Mouse (Mus musculus) CD8-positive naive resting alpha-beta T cell, adult 2 months (primary cell): ENCODE measurements around the gene Astn1.

ENCODE experiments used
- DNase-seq, 2 experiments: peaks; one replicate each; pipeline ENCODE4 v3.0.0; 2022; ENCODE audit warnings: low read depth in 2 of 2, low spot score in 2 of 2

Gene Astn1

DNA sequence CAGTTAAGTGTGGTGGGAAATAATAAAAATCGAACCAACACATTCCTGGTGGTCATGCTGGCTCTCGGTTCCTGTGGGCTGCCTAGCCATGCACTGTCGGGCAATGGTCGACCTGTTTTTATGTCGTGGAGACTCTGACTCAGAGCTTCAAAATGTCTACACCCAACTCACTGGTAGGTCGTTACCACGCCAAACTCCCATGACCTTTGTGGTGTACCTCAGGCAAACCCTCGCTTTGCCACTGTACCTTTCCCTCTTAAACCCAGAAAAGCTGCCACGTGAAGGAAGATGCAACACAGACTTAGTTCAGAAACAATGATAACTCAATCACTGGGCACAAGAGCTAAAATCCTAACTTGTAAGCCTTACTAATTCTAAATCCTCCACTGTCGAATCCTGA is 244.3 kb downstream of the Astn1 start:
- DNase-seq, result no peak

GRCm38 (mm10) chr1:158607201-158607600 is 245.1 kb downstream of the Astn1 start:
- no peak for DNase-seq

GRCm38 (mm10) chr1:158615202-158615601 is 253.1 kb downstream of the Astn1 start:
- no peak for DNase-seq

- no peak for DNase-seq
Observed at GRCm38 (mm10) chr1:158617943-158618342, 255.9 kb downstream of the Astn1 start.

- no peak for DNase-seq
Observed at GRCm38 (mm10) chr1:158632935-158633334, 270.9 kb downstream of the Astn1 start.

DNA sequence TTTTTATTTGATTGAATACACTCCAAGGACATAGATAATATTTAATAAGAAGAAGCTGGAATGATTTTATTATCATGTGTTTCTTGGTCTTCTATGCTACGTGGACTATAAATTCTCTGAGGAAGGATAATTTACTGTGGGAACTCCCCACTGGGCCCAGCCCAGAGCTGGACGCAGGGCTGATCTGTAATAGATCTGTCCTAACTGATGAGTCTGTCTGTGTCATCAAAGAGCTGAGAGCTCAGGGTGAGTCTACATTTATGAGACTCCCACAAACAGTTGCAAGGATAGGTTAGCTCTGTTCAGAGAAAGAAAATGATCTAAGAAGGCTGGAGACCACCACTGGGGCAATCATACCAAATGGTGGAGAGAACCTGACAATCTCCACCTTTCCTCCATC is 271.4 kb downstream of the Astn1 start:
- DNase-seq, result no peak

- DNase-seq, result no peak
Observed at GRCm38 (mm10) chr1:158641306-158641705, 279.2 kb downstream of the Astn1 start.

DNA sequence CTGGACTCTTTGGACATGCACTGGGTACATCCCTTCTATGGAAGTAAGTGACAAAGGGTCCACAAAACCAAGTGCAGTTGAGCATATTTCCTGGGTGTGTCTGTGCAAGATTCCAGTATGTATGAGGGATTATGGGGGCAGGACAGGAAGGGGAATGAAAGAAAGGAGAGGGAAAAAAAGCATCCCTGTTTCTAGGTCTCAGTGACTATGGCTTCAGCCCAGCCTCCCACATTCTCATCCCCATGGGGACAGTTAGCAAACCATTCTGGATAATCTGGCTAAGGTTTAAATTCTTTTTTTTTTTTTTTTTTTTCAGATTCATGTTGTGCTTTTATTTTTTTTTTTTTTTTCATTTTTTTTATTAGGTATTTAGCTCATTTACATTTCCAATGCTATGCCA is 280.2 kb downstream of the Astn1 start:
- no peak for DNase-seq

GRCm38 (mm10) chr1:158652799-158653198 is 290.7 kb downstream of the Astn1 start:
- DNase-seq, result no peak

GRCm38 (mm10) chr1:158653808-158654520 is 291.9 kb downstream of the Astn1 start:
- no peak for DNase-seq

- DNase-seq, result no peak
Observed at GRCm38 (mm10) chr1:158654571-158655205, 292.6 kb downstream of the Astn1 start.

DNA sequence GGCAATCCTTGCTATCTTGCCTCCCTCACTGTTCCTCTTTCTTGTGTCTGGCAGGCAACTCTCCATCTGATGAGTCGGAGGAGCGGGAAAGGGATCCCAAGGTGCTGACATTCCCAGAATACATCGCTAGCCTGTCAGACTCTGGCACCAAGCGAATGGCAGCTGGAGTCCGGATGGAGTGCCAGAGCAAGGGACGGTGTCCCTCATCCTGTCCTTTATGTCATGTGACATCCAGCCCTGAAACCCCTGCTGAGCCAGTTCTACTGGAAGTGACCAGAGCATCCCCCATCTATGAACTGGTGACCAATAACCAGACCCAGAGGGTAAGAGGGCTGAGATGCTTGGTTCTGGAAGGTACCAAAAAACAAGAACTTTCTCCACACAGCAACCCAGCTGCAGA is 294.9 kb downstream of the Astn1 start:
- no peak for DNase-seq

DNA sequence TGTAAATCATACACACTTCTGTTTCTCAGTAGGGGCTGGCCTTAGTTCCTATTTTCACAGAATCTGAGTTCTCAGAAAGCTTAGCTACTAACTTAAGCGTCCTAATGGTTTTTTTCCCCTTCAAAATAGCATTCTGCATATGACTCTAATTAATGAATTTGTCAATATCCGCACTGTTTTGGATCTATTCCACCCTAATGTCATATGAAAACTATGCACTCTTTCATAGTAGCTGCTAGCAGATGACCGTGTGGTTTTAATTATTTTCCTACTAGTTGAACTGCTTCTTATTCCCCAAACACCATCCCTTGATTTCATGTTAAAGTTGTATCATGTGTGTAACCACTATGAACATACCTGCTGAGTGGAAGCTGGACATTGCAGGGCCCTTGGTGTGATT is 303.9 kb downstream of the Astn1 start:
- DNase-seq, result no peak

DNA sequence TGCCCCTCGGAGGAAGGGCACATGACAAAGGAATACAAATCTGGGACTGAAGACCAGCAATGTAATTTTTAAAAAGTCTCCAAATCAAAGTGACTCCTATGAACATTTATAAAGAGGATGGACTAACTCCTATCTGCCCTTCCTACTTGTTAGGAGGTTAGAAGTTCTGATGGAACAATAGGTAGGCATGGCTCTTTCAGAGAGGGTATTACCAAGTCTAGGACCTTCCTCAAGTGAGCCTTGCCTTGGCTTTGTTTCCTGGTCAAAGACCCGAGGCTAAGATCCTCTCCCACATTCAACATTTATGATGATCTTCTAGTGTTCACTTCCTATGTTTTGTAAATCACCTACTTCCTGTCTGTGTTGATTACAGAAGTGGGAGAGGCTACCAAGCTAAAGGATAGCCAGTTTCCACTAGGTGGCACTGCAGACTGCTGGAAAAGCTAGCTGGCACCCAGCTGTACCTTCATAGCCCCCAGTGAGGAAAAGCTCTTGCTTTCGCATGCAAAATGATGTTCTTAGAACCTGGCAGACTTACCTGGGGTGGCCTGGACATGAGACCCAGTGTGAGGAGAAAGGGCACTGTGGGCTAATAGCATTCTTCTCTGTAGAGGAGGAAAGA is 308.0 kb downstream of the Astn1 start:
- no peak for DNase-seq

DNA sequence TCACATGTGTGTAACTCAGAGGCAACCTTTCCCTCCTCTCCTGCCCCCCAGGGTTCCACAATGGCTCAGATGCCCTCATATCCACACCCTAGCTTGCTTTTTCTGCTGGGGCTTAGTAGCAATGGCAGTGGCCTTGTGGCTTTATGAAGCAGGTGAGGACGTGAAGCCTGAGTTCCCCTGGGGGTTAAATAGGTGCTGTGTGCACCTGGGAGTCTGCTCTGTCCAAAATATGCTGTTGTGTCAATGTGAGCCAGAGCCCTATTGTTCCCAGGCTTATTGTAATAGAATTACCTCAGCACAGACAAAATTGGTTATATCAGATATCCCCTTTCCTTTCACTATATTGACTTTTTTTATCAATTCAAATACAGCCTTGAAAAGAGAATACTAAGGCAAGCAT is 325.7 kb downstream of the Astn1 start:
- DNase-seq, result no peak

DNA sequence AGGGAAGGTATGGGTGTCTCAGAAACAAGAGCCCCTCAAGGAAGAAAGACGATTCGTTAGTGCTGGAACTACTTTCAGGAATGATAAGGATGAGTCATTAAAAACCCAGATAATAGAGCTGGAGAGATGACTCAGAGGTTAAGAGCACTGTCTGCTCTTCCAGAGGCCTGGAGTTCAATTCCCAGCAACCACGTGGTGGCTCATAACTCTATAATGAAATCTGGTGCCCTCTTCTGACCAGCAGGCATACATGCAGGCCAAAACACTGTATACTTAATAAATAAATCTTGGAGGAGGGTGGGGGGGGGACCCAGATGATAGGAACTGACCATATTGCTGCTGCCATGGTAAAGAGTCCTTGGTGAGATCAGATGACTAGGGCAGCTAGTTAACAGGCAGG is 335.4 kb downstream of the Astn1 start:
- DNase-seq, result no peak

GRCm38 (mm10) chr1:158697859-158698569 is 335.9 kb downstream of the Astn1 start:
- DNase-seq, result no peak

- no peak for DNase-seq
Observed at GRCm38 (mm10) chr1:158699276-158699675, 337.2 kb downstream of the Astn1 start.

DNA sequence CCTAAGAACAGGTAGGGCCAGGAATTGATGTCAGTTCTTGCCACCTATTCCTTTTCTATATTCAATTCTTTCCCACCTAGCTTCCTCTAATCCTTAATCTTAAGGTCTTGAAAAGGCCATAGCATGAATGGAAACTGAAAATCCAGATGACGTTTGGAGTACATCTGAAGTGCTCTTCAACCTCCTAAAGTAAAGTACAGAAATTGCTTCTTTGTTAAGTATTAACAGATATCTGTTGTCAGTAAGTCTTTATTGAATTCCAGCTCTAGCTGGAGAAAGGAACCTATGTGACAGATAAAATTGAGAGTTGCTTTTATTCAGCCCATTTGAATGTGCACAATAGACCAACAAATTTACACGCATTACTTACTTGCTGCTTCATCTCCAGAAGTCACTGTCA is 338.1 kb downstream of the Astn1 start:
- DNase-seq, result no peak

GRCm38 (mm10) chr1:158701336-158701735 is 339.3 kb downstream of the Astn1 start:
- no peak for DNase-seq

DNA sequence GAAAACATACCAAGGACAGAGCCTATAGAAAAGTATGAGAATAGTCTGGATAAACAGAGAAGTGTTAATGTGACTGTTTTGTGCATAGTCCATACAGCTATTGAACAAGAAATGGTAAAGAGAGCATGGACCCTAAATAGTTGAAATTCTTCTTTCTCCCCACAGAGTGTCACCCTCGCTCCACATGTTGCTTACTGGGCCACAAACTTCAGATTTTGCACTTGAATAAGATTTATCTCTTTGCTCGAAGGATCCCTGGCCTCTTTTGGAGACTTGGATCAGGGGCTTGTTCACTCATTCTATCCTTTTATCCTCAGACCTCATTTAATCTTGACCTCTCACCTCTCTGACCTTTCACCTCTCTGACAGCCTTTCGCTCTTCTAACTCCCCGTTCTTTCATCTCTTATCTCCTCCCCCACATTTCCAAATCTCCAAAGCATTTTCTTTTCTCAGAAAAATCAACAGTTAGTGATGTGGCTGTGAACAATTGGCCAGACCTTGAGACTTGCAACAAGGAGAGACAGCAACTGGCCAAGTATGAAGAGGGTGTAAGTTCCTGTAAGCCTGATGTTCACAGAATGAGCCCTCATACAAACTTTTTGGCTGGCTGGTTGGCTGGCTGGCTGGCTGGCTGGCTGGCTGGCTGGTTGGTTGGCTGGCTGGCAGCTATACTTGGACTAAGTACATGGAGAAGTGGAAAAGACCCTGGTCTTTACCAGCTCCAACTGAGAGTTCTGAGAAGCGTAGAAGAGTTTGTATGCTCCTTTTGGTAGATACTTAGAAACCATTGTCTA is 351.4 kb downstream of the Astn1 start:
- DNase-seq, result no peak
